Mouse (Mus musculus): ENCODE data around the gene U2af1. TPM values are rescaled to one million over a fixed set of nuclear protein-coding genes. Genes with fewer than 3 reads are reported as not detected.

Gene U2af1
- polyA plus RNA-seq, 1 experiment from 2014 or later, result 255 TPM

- H3K9me3 ChIP-seq (replicated peaks), result no peaks in the 10 kb centered on the region
- peaks cover 26% of the 10 kb centered on the region for H3K36me3 ChIP-seq
- H3K4me1 ChIP-seq, result peaks cover 30% of the 10 kb centered on the region
- no peak for ATAC-seq (ENCODE audit: insufficient number of reproducible peaks, low FRiP score, low TSS enrichment, low read depth)
- H3K9ac ChIP-seq, result peak overlapping the region; percentile 96
- peak overlapping the region; percentile 84 for H3K27ac ChIP-seq (replicated peaks)
- WGBS, result under 1% methylated on average over 27 of the region's 27 CpGs
- H3K4me2 ChIP-seq (replicated peaks), result peak overlapping the region; percentile 66
- peak overlapping the region; percentile 77 for H3K4me3 ChIP-seq (replicated peaks)
- H3K27me3 ChIP-seq, result no peaks in the 10 kb centered on the region
Observed at GRCm38 (mm10) chr17:31658136-31658467, 590 bp downstream of the U2af1 start.

DNA sequence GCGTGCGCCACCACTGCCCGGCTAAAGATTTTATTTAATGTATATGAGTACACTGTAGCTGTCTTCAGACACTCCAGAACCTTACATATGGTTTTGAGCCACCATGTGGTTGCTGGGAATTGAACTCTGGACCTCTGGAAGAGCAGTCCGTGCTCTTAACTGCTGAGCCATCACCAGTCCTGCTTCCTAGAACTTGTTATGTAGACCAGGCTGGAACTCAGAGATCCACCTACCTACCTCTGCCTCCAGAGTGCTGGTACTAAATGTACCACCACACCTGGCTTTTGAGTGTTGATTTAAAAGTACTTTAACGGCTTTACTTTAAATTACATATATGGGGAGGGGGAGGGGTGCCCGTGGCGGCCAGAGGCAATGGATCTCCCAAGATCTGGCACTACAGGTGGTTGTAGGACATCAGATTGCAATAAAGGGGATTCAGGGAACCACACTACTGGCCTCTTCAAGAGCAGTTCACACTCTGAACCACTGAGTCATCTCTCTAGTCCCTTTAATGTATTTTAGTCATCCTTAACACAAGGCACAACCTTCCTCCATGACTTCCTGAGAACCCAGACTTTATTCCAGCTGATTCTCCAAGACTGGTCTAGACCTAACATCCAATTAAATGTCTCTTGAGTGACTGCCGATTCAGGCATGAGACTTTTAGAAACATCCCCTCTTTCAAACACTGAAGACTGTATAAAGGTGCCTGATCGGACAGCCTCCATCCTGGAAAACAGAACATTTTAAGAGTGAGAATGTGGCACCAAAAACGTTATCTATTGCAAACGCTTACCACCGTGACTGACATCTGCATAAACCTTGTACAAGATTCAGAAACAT is 1.3 kb downstream of the U2af1 start:
- WGBS, result 45% methylated on average over 12 of the region's 12 CpGs
- Histone ChIP-seq H3K27ac (replicated peaks) (no peak overlapping the region), H3K4me1 (peaks cover 30% of the 10 kb centered on the region), H3K9me3 (replicated peaks) (no peaks in the 10 kb centered on the region), H3K27me3 (no peaks in the 10 kb centered on the region), H3K4me2 (replicated peaks) (peak overlapping the region; percentile 66), H3K36me3 (peaks cover 32% of the 10 kb centered on the region), H3K4me3 (replicated peaks) (peak overlapping the region; percentile 77), H3K9ac (peak overlapping the region; percentile 96)
- ATAC-seq (ENCODE audit: insufficient number of reproducible peaks, low FRiP score, low TSS enrichment, low read depth), result no peak

DNA sequence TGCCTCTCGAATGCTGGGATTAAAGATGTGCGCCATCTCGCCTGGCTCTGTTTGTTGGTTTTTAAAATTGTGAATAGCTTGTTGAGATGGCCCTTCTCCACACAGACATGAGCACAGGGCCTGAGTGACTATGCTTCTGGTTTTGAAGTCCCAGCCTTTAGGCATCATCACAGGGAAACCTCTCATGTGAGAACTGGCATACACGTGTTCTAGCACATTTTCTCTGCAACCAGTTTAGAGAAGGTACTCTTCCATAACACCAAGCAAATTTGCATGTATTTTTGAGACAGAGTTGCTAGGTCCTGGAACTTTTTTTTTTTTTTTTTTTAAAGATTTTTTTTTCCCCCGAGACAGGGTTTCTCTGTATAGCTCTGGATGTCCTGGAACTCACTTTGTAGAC is 2.0 kb downstream of the U2af1 start:
- ATAC-seq (ENCODE audit: insufficient number of reproducible peaks, low FRiP score, low TSS enrichment, low read depth), result no peak
- Histone ChIP-seq H3K4me3 (replicated peaks) (0 out of 2 replicates have a peak overlapping the region, but pooled peaks have one; percentile 77), H3K9ac (no peak overlapping the region)

GRCm38 (mm10) chr17:31655366-31655765 is 3.3 kb downstream of the U2af1 start:
- H3K27me3 ChIP-seq, result no peaks in the 10 kb centered on the region
- no peaks in the 10 kb centered on the region for H3K9me3 ChIP-seq (replicated peaks)
- no peak overlapping the region for H3K4me3 ChIP-seq (replicated peaks)
- H3K36me3 ChIP-seq, result peaks cover 52% of the 10 kb centered on the region
- 68% methylated on average over 4 of the region's 4 CpGs for WGBS
- no peak overlapping the region for H3K27ac ChIP-seq (replicated peaks)
- no peak for ATAC-seq (ENCODE audit: insufficient number of reproducible peaks, low FRiP score, low TSS enrichment, low read depth)
- peaks cover 30% of the 10 kb centered on the region for H3K4me1 ChIP-seq
- H3K9ac ChIP-seq, result no peak overlapping the region
- H3K4me2 ChIP-seq (replicated peaks), result no peak overlapping the region

More for the DNA sequence above, 2.0 kb downstream of the U2af1 start:
- Histone ChIP-seq H3K27me3 (no peaks in the 10 kb centered on the region), H3K9me3 (replicated peaks) (no peaks in the 10 kb centered on the region), H3K36me3 (peaks cover 39% of the 10 kb centered on the region), H3K27ac (replicated peaks) (no peak overlapping the region), H3K4me2 (replicated peaks) (0 out of 2 replicates have a peak overlapping the region, but pooled peaks have one; percentile 66), H3K4me1 (peaks cover 30% of the 10 kb centered on the region)
- WGBS, result 83% methylated on average over 5 of the region's 5 CpGs

DNA sequence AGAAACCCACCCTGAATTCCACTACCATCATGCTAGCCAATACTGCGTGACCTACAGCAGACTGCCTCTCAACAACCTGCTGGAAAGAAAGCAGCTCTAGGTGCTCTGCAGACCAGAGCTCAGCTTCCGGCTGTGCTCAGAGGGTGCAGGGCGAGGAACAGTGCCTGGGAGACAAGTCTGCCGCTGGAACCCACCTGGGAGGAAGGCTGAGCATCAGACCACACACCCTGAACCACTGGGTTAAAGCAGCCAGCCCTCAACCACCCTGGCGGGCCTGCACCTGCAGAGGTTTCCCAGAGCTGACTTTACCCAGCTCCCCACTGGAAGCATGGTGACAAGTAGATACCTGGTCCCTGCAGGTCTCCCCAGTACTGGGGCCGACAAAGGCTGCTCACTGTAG is 5.4 kb downstream of the U2af1 start:
- no peak for ATAC-seq (ENCODE audit: insufficient number of reproducible peaks, low FRiP score, low TSS enrichment, low read depth)
- no peak overlapping the region for H3K9ac ChIP-seq
- no peak overlapping the region for H3K27ac ChIP-seq (replicated peaks)
- H3K4me3 ChIP-seq (replicated peaks), result no peak overlapping the region
- H3K4me1 ChIP-seq, result peaks cover 25% of the 10 kb centered on the region
- H3K27me3 ChIP-seq, result no peaks in the 10 kb centered on the region
- H3K9me3 ChIP-seq (replicated peaks), result no peaks in the 10 kb centered on the region
- peaks cover 73% of the 10 kb centered on the region for H3K36me3 ChIP-seq
- WGBS, result 79% methylated on average over 6 of the region's 6 CpGs
- H3K4me2 ChIP-seq (replicated peaks), result no peak overlapping the region

DNA sequence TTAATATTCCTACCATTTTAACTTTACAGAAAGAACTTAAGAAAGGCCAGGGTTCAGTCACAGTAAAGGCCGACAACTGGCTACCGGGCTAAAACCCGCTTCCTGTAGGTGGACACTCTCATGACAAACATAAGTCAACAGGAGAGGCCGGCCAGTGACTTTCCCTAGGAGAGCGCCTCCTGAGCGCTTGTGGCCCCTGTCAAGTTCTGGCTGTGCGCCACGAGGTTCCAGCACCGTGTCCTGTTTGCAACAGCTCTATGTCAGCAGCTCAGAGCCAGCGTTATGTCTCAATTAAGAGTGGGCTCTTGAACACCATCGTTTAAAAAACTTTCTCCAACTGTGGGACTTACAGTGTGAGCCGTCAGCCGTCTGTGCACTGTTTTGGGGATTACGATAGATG is 6.5 kb downstream of the U2af1 start:
- H3K36me3 ChIP-seq, result peaks cover 84% of the 10 kb centered on the region
- H3K9me3 ChIP-seq (replicated peaks), result no peaks in the 10 kb centered on the region
- peaks cover 18% of the 10 kb centered on the region for H3K4me1 ChIP-seq
- no peak overlapping the region for H3K4me2 ChIP-seq (replicated peaks)
- no peak overlapping the region for H3K4me3 ChIP-seq (replicated peaks)
- no peak overlapping the region for H3K9ac ChIP-seq
- WGBS, result 91% methylated on average over 14 of the region's 14 CpGs
- H3K27ac ChIP-seq (replicated peaks), result no peak overlapping the region
- ATAC-seq (ENCODE audit: insufficient number of reproducible peaks, low FRiP score, low TSS enrichment, low read depth), result no peak
- H3K27me3 ChIP-seq, result no peaks in the 10 kb centered on the region

- 97% methylated on average over 5 of the region's 5 CpGs for WGBS
- no peaks in the 10 kb centered on the region for H3K4me1 ChIP-seq
- no peaks in the 10 kb centered on the region for H3K27me3 ChIP-seq
- no peak overlapping the region for H3K4me2 ChIP-seq (replicated peaks)
- H3K4me3 ChIP-seq (replicated peaks), result no peak overlapping the region
- H3K9me3 ChIP-seq (replicated peaks), result no peaks in the 10 kb centered on the region
- H3K36me3 ChIP-seq, result peaks cover 57% of the 10 kb centered on the region
- H3K9ac ChIP-seq, result no peak overlapping the region
- no peak for ATAC-seq (ENCODE audit: insufficient number of reproducible peaks, low FRiP score, low TSS enrichment, low read depth)
- no peak overlapping the region for H3K27ac ChIP-seq (replicated peaks)
Observed at GRCm38 (mm10) chr17:31646199-31647002, 12.3 kb downstream of the U2af1 start.

DNA sequence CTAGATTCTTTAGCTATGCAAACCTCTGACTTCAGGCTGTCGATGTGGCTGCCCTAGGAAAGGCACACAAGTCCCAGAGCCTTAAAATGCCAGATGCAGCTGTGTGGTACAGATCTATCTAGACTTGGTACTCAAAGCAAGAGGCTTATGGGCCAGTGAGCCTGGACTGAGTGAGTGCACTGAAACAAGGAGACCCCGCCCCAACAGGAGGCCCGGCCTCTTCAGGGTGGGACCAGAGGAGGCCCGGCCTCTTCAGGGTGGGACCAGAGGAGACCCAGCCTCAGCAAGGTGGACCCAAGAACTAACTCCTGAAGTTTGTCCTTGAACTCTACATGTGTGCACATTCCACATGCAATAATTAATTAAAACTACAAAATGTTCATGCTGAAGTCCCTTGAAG is 15.8 kb downstream of the U2af1 start:
- no peak overlapping the region for H3K4me3 ChIP-seq (replicated peaks)
- ATAC-seq (ENCODE audit: insufficient number of reproducible peaks, low FRiP score, low TSS enrichment, low read depth), result no peak
- no peak overlapping the region for H3K27ac ChIP-seq (replicated peaks)
- H3K9me3 ChIP-seq (replicated peaks), result no peaks in the 10 kb centered on the region
- H3K9ac ChIP-seq, result no peak overlapping the region
- H3K4me1 ChIP-seq, result peaks cover 3% of the 10 kb centered on the region; the same call in 1 of the 2 replicates
- no peak overlapping the region for H3K4me2 ChIP-seq (replicated peaks)
- no peaks in the 10 kb centered on the region for H3K27me3 ChIP-seq
- peaks cover 22% of the 10 kb centered on the region for H3K36me3 ChIP-seq
- 74% methylated on average over 4 of the region's 4 CpGs for WGBS

DNA sequence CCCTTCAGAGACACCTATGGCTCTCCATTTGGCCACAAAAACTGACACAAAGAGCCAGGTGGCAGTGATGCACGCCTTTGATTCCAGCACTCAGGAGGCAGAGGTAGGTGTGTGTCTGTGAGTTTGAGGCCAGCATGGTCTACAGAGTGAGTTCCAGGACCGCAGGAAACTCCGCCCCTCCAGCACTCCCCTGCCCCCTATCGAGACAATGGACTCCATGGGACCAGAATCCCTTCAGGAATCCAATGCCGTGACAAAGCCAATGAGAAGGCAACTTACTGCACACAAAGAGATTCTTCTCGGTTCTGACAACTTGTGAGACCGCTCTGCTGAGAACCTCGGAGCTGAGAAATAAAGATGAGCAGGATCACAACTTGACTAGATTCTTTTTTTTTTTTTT is 16.4 kb downstream of the U2af1 start:
- Histone ChIP-seq H3K4me3 (replicated peaks) (no peak overlapping the region), H3K4me2 (replicated peaks) (no peak overlapping the region), H3K4me1 (peaks cover 9% of the 10 kb centered on the region), H3K27me3 (no peaks in the 10 kb centered on the region), H3K9ac (no peak overlapping the region), H3K36me3 (peaks cover 16% of the 10 kb centered on the region), H3K27ac (replicated peaks) (no peak overlapping the region), H3K9me3 (replicated peaks) (no peaks in the 10 kb centered on the region)
- ATAC-seq (ENCODE audit: insufficient number of reproducible peaks, low FRiP score, low TSS enrichment, low read depth), result no peak
- WGBS, result 44% methylated on average over 8 of the region's 8 CpGs

DNA sequence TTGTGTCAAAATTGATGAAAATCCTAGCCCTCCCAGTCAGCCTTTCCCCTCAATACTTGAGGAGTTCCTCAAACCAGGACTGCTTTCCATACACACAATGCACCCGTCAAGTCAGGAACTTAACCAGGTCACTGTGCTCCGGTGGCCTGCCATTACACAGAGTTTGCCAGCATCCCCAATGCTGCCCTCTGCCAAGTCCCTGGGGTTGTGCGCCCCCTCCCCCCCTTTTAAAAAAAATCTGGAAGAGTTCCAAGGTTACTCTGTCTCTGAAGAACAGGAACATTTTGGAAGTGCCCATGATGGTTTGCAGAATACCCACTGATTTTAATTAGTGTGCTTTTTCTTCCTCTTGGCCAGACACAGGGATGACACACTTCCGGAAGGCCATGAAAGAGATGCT is 19.0 kb downstream of the U2af1 start:
- Histone ChIP-seq H3K27me3 (peaks cover 18% of the 10 kb centered on the region), H3K4me3 (replicated peaks) (no peak overlapping the region), H3K9ac (no peak overlapping the region), H3K4me1 (peaks cover 24% of the 10 kb centered on the region), H3K36me3 (no peaks in the 10 kb centered on the region), H3K9me3 (replicated peaks) (no peaks in the 10 kb centered on the region), H3K4me2 (replicated peaks) (no peak overlapping the region), H3K27ac (replicated peaks) (no peak overlapping the region)
- 65% methylated on average over 4 of the region's 4 CpGs for WGBS
- ATAC-seq (ENCODE audit: insufficient number of reproducible peaks, low FRiP score, low TSS enrichment, low read depth), result no peak

- Histone ChIP-seq H3K9ac (no peak overlapping the region), H3K27ac (replicated peaks) (0 out of 2 replicates have a peak overlapping the region, but pooled peaks have one; percentile 7), H3K27me3 (peaks cover 18% of the 10 kb centered on the region), H3K9me3 (replicated peaks) (no peaks in the 10 kb centered on the region), H3K4me1 (peaks cover 24% of the 10 kb centered on the region), H3K36me3 (no peaks in the 10 kb centered on the region), H3K4me2 (replicated peaks) (0 out of 2 replicates have a peak overlapping the region, but pooled peaks have one; percentile 99), H3K4me3 (replicated peaks) (no peak overlapping the region; the same call in 1 of the 2 replicates)
- WGBS, result 57% methylated on average over 9 of the region's 9 CpGs
- no peak for ATAC-seq (ENCODE audit: insufficient number of reproducible peaks, low FRiP score, low TSS enrichment, low read depth)
Observed at GRCm38 (mm10) chr17:31637866-31638570, 20.7 kb downstream of the U2af1 start.
